Mouse (Mus musculus) E14TG2a.4 (cell line): ENCODE data around the gene Shisa9.

Experiments
- CTCF ChIP-seq: conservative IDR thresholded peaks from 2 replicates; pipeline ENCODE4 v1.5.1; 2014; ENCODE audit warnings: low read length
- NANOG ChIP-seq: IDR thresholded peaks from 2 replicates; pipeline ENCODE4 v1.6.1; 2014; ENCODE audit warnings: borderline replicate concordance, low read length, mixed read lengths

GRCm38 (mm10) chr16:12217289-12218150 is 233.6 kb downstream of the Shisa9 start:
- TF ChIP-seq CTCF (no peak), NANOG (no peak)
